Mouse (Mus musculus): ENCODE results near the gene Lingo3. TPM values are rescaled to one million over a fixed set of nuclear protein-coding genes. Genes with fewer than 3 reads are reported as not detected.

Lingo3 gene
- polyA plus RNA-seq, 1 experiment from 2014 or later: 0.77 TPM

DNA sequence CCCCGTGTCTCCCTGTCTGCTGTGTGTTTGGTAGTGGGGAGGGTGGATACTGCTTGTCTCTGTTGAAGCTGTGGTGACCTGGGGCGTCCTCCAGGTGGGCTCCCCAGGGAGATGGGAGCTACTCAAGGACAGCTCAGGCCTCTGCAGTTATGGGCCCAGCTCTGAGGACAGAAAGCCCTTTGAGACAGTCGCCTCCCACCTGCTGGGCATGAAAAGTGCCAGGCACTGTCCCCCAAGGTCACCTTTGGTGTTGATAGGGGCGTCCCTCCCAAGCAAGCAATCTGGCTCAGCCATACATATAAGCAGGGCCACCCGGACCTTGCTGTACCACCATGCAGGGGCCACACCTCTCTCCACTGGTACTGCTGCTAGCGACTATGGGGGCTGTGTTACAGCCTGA lies 38.9 kb downstream of the Lingo3 start, which contains the start of gene Amh:
Amh (plus strand) TSS at position 328 of the 400 bp plus-strand sequence.
- no peak for ATAC-seq (ENCODE audit: low FRiP score, low read depth)
- Histone ChIP-seq H3K4me2 (replicated peaks) (no peak within 1 kb of the TSS), H3K4me3 (no peak within 1 kb of the TSS), H3K27me3 (peaks cover 44% of the 10 kb centered on the region), H3K9ac (replicated peaks) (no peak within 1 kb of the TSS), H3K36me3 (peaks cover 46% of the 10 kb centered on the region), H3K4me1 (peaks cover 44% of the 10 kb centered on the region), H3K27ac (replicated peaks) (no peak within 1 kb of the TSS), H3K9me3 (no peaks in the 10 kb centered on the region)
- WGBS: 76% methylated on average over 6 of the region's 6 CpGs

GRCm38 (mm10) chr10:80804340-80804739 lies 39.5 kb downstream of the Lingo3 start:
- Histone ChIP-seq H3K36me3 (peaks cover 46% of the 10 kb centered on the region), H3K4me2 (replicated peaks) (no peak overlapping the region), H3K9me3 (no peaks in the 10 kb centered on the region), H3K27me3 (peaks cover 39% of the 10 kb centered on the region), H3K27ac (replicated peaks) (no peak overlapping the region), H3K4me3 (no peak overlapping the region), H3K9ac (replicated peaks) (no peak overlapping the region), H3K4me1 (peaks cover 48% of the 10 kb centered on the region)
- 92% methylated on average over 2 of the region's 2 CpGs for WGBS
- no peak for ATAC-seq (ENCODE audit: low FRiP score, low read depth)

DNA sequence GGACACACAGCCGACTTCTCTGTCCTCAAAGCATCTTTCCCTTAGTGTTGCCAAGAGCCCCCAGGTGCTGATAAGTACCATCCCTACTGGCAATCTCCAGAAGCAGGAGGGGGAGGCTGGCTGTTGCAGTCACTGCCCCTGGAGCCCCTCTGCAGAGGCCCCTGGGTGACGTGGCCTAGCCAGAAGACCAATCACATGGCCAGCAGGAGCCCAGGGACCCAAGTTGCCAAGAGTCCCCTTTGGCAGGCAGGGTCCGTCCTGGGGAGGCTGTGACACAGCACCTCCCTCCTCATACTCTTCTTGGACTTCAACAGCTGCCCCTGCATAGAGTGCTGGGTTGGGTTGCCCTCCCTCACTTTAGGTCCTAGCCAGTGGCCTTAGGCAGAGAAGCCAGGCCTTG lies 40.8 kb downstream of the Lingo3 start:
- Histone ChIP-seq H3K4me3 (no peak overlapping the region), H3K27ac (replicated peaks) (no peak overlapping the region), H3K36me3 (peaks cover 46% of the 10 kb centered on the region), H3K9ac (replicated peaks) (no peak overlapping the region), H3K4me1 (peaks cover 37% of the 10 kb centered on the region), H3K27me3 (peaks cover 26% of the 10 kb centered on the region), H3K9me3 (no peaks in the 10 kb centered on the region), H3K4me2 (replicated peaks) (no peak overlapping the region)
- 86% methylated on average over 3 of the region's 3 CpGs for WGBS
- ATAC-seq (ENCODE audit: low FRiP score, low read depth): no peak

GRCm38 (mm10) chr10:80802204-80802912 lies 41.5 kb downstream of the Lingo3 start:
- H3K4me2 ChIP-seq (replicated peaks): no peak overlapping the region
- H3K4me1 ChIP-seq: peaks cover 30% of the 10 kb centered on the region
- 92% methylated on average over 10 of the region's 10 CpGs for WGBS
- no peak overlapping the region for H3K9ac ChIP-seq (replicated peaks)
- peaks cover 22% of the 10 kb centered on the region for H3K27me3 ChIP-seq
- H3K36me3 ChIP-seq: peaks cover 46% of the 10 kb centered on the region
- H3K4me3 ChIP-seq: no peak overlapping the region
- no peak for ATAC-seq (ENCODE audit: low FRiP score, low read depth)
- no peak overlapping the region for H3K27ac ChIP-seq (replicated peaks)
- no peaks in the 10 kb centered on the region for H3K9me3 ChIP-seq

GRCm38 (mm10) chr10:80799070-80799566 lies 44.7 kb downstream of the Lingo3 start:
- Histone ChIP-seq H3K9ac (replicated peaks) (peak overlapping the region; percentile 94), H3K4me3 (peak overlapping the region; percentile 88), H3K27ac (replicated peaks) (peak overlapping the region; percentile 94), H3K4me1 (peaks cover 29% of the 10 kb centered on the region), H3K4me2 (replicated peaks) (peak overlapping the region; percentile 76), H3K9me3 (no peaks in the 10 kb centered on the region), H3K36me3 (peaks cover 59% of the 10 kb centered on the region), H3K27me3 (no peaks in the 10 kb centered on the region)
- 5% methylated on average over 18 of the region's 18 CpGs for WGBS
- ATAC-seq (ENCODE audit: low FRiP score, low read depth): no peak

GRCm38 (mm10) chr10:80798150-80799006 lies 45.5 kb downstream of the Lingo3 start, which contains the start of the genes Sf3a2 and Plekhj1:
Gene Sf3a2 (plus strand): TSS chr10:80798198.
Gene Plekhj1 (minus strand): TSS chr10:80798626.
- under 1% methylated on average over 102 of the region's 104 CpGs for WGBS
- peak within 1 kb of the TSS; percentile 94 for H3K27ac ChIP-seq (replicated peaks)
- H3K9ac ChIP-seq (replicated peaks): peak within 1 kb of the TSS; percentile 94
- H3K27me3 ChIP-seq: no peaks in the 10 kb centered on the region
- H3K36me3 ChIP-seq: peaks cover 58% of the 10 kb centered on the region
- H3K4me1 ChIP-seq: peaks cover 29% of the 10 kb centered on the region
- peak; percentile 88 for ATAC-seq (ENCODE audit: low FRiP score, low read depth)
- peak within 1 kb of the TSS; percentile 88 for H3K4me3 ChIP-seq
- no peaks in the 10 kb centered on the region for H3K9me3 ChIP-seq
- H3K4me2 ChIP-seq (replicated peaks): peak within 1 kb of the TSS; percentile 76

GRCm38 (mm10) chr10:80797186-80798149 lies 46.4 kb downstream of the Lingo3 start:
- ATAC-seq (ENCODE audit: low FRiP score, low read depth): peak; percentile 67
- Histone ChIP-seq H3K27ac (replicated peaks) (peak overlapping the region; percentile 94), H3K36me3 (peaks cover 58% of the 10 kb centered on the region), H3K4me3 (peak overlapping the region; percentile 88), H3K4me2 (replicated peaks) (peak overlapping the region; percentile 76), H3K9me3 (no peaks in the 10 kb centered on the region), H3K4me1 (peaks cover 29% of the 10 kb centered on the region), H3K9ac (replicated peaks) (peak overlapping the region; percentile 94), H3K27me3 (no peaks in the 10 kb centered on the region)
- 4% methylated on average over 58 of the region's 59 CpGs for WGBS

GRCm38 (mm10) chr10:80796307-80796848 lies 47.5 kb downstream of the Lingo3 start:
- peaks cover 29% of the 10 kb centered on the region for H3K4me1 ChIP-seq
- no peaks in the 10 kb centered on the region for H3K27me3 ChIP-seq
- H3K36me3 ChIP-seq: peaks cover 58% of the 10 kb centered on the region
- peak overlapping the region; percentile 94 for H3K9ac ChIP-seq (replicated peaks)
- H3K4me2 ChIP-seq (replicated peaks): peak overlapping the region; percentile 76
- peak overlapping the region; percentile 88 for H3K4me3 ChIP-seq
- no peaks in the 10 kb centered on the region for H3K9me3 ChIP-seq
- H3K27ac ChIP-seq (replicated peaks): no peak overlapping the region
- ATAC-seq (ENCODE audit: low FRiP score, low read depth): no peak
- 90% methylated on average over 9 of the region's 9 CpGs for WGBS

- Histone ChIP-seq H3K27me3 (no peaks in the 10 kb centered on the region), H3K27ac (replicated peaks) (0 out of 2 replicates have a peak overlapping the region, but pooled peaks have one; percentile 21), H3K4me2 (replicated peaks) (no peak overlapping the region), H3K4me1 (peaks cover 20% of the 10 kb centered on the region), H3K36me3 (peaks cover 70% of the 10 kb centered on the region), H3K4me3 (no peak overlapping the region), H3K9ac (replicated peaks) (no peak overlapping the region), H3K9me3 (no peaks in the 10 kb centered on the region)
- no peak for ATAC-seq (ENCODE audit: low FRiP score, low read depth)
- 89% methylated on average over 8 of the region's 8 CpGs for WGBS
Observed at GRCm38 (mm10) chr10:80794750-80795149, 49.1 kb downstream of the Lingo3 start.

DNA sequence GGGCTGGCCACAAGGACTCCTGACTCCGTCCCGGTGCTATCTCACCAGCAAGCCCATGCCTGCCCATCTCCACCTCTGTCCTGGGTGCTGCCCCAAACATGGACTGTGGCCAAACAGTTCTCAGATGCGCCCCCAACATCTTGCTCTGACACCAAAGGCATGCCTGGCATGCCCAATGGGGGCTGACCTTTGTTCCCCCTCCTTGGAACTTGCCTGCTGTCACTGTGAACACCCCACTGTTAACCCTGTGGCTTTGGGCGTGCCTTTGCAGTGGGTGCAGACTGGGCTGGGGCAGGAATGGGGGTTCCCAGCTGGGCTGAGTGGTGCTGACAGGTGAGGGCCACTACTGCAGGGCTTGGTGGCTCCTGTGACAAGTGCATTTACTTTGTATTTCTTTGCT lies 50.0 kb downstream of the Lingo3 start:
- WGBS: 88% methylated on average over 4 of the region's 4 CpGs
- ATAC-seq (ENCODE audit: low FRiP score, low read depth): no peak
- peaks cover 13% of the 10 kb centered on the region for H3K4me1 ChIP-seq
- H3K9ac ChIP-seq (replicated peaks): no peak overlapping the region
- peaks cover 78% of the 10 kb centered on the region for H3K36me3 ChIP-seq
- H3K4me2 ChIP-seq (replicated peaks): no peak overlapping the region
- H3K4me3 ChIP-seq: no peak overlapping the region
- H3K27me3 ChIP-seq: no peaks in the 10 kb centered on the region
- H3K9me3 ChIP-seq: no peaks in the 10 kb centered on the region
- no peak overlapping the region for H3K27ac ChIP-seq (replicated peaks)
